Mouse (Mus musculus): ENCODE results near the gene Apba3. TPM values are rescaled to one million over a fixed set of nuclear protein-coding genes. Genes with fewer than 3 reads are reported as not detected.

Gene Apba3
- polyA plus RNA-seq, 1 experiment from 2014 or later, result 31.2 TPM

- DNase-seq (ENCODE audit: low spot score, missing footprints) (no peak), ATAC-seq (ENCODE audit: low FRiP score) (no peak)
- Histone ChIP-seq H3K4me2 (peak overlapping the region; percentile 73), H3K4me3 (ENCODE audit: low read depth, low read length) (no peak overlapping the region), H3K9ac (ENCODE audit: low read length) (peak overlapping the region; percentile 88), H3K27ac (ENCODE audit: low read depth, low read length) (no peak overlapping the region), H3K9me3 (ENCODE audit: control insufficient read depth, low read length) (no peaks in the 10 kb centered on the region), H3K4me1 (ENCODE audit: control insufficient read depth, insufficient read depth, low read length) (peaks cover 17% of the 10 kb centered on the region), H3K36me3 (ENCODE audit: control insufficient read depth, insufficient read depth, low read length) (peaks cover 9% of the 10 kb centered on the region), H3K27me3 (ENCODE audit: control insufficient read depth, insufficient read depth, low read length) (no peaks in the 10 kb centered on the region)
- 96% methylated on average over 8 of the region's 8 CpGs for WGBS
Observed at GRCm38 (mm10) chr10:81265540-81265939, 1.2 kb upstream of the Apba3 start.

DNA sequence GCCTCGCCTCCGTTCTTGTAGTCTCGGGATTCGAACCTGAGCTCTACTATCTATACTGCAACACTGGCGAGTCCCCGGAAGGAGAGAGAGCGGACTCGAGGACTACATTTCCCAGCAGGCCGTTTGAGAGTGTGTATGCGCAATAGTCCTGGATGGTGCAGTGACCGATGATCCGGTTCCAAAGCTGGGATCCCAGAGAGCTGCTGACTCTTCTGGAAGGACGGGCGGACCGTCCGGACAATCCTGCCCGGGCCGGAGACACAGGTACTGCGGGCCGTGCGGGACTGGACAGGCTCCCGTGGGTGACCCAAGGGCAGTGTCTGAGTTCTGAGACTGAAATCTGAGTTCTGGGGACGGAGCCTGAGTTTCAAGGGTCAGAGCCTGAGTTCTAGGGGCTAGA is 1.3 kb downstream of the Apba3 start:
- Histone ChIP-seq H3K4me2 (peak overlapping the region; percentile 67), H3K27me3 (ENCODE audit: control insufficient read depth, insufficient read depth, low read length) (no peaks in the 10 kb centered on the region), H3K27ac (ENCODE audit: low read depth, low read length) (no peak overlapping the region), H3K4me1 (ENCODE audit: control insufficient read depth, insufficient read depth, low read length) (peaks cover 17% of the 10 kb centered on the region), H3K9ac (ENCODE audit: low read length) (peak overlapping the region; percentile 83), H3K4me3 (ENCODE audit: low read depth, low read length) (peak overlapping the region; percentile 62), H3K36me3 (ENCODE audit: control insufficient read depth, insufficient read depth, low read length) (peaks cover 12% of the 10 kb centered on the region), H3K9me3 (ENCODE audit: control insufficient read depth, low read length) (no peaks in the 10 kb centered on the region)
- 3% methylated on average over 23 of the region's 23 CpGs for WGBS
- DNase-seq (ENCODE audit: low spot score, missing footprints) (peak; percentile 97), ATAC-seq (ENCODE audit: low FRiP score) (peak; percentile 38)

GRCm38 (mm10) chr10:81268643-81269412 is 2.1 kb downstream of the Apba3 start:
- ATAC-seq (ENCODE audit: low FRiP score) (no peak), DNase-seq (ENCODE audit: low spot score, missing footprints) (no peak)
- Histone ChIP-seq H3K4me2 (peak overlapping the region; percentile 67), H3K36me3 (ENCODE audit: control insufficient read depth, insufficient read depth, low read length) (peaks cover 17% of the 10 kb centered on the region), H3K4me3 (ENCODE audit: low read depth, low read length) (peak overlapping the region; percentile 62), H3K27ac (ENCODE audit: low read depth, low read length) (no peak overlapping the region), H3K27me3 (ENCODE audit: control insufficient read depth, insufficient read depth, low read length) (no peaks in the 10 kb centered on the region), H3K9me3 (ENCODE audit: control insufficient read depth, low read length) (no peaks in the 10 kb centered on the region), H3K4me1 (ENCODE audit: control insufficient read depth, insufficient read depth, low read length) (peaks cover 17% of the 10 kb centered on the region), H3K9ac (ENCODE audit: low read length) (peak overlapping the region; percentile 83)
- WGBS, result 84% methylated on average over 16 of the region's 16 CpGs

GRCm38 (mm10) chr10:81272356-81272755 is 5.6 kb downstream of the Apba3 start:
- ATAC-seq (ENCODE audit: low FRiP score) (no peak), DNase-seq (ENCODE audit: low spot score, missing footprints) (no peak)
- Histone ChIP-seq H3K36me3 (ENCODE audit: control insufficient read depth, insufficient read depth, low read length) (peaks cover 8% of the 10 kb centered on the region), H3K4me3 (ENCODE audit: low read depth, low read length) (no peak overlapping the region), H3K9me3 (ENCODE audit: control insufficient read depth, low read length) (no peaks in the 10 kb centered on the region), H3K27ac (ENCODE audit: low read depth, low read length) (no peak overlapping the region), H3K9ac (ENCODE audit: low read length) (no peak overlapping the region), H3K4me1 (ENCODE audit: control insufficient read depth, insufficient read depth, low read length) (peaks cover 9% of the 10 kb centered on the region), H3K4me2 (no peak overlapping the region), H3K27me3 (ENCODE audit: control insufficient read depth, insufficient read depth, low read length) (no peaks in the 10 kb centered on the region)
- 94% methylated on average over 21 of the region's 21 CpGs for WGBS

DNA sequence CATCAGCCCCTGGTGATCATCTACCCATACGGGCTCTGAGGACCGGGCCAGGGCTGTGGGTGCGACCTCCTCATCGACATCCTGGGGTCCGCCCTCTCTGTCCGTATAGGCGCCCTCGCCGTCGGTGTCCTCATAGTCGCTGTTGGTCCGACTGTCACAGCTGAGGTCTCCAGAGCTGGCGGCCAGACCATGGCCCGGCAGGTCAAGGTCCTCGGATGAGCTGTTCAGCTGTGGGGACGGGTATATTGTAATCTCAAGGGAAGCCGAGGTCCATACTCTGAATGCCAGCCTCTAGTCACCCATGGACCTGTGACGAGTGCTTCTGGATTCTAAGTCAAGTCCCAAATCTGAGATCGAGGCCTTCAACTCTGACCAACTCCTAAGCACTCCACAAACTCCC is 7.1 kb downstream of the Apba3 start:
- H3K27ac ChIP-seq (ENCODE audit: low read depth, low read length), result no peak overlapping the region
- DNase-seq (ENCODE audit: low spot score, missing footprints), result no peak
- no peak overlapping the region for H3K4me3 ChIP-seq (ENCODE audit: low read depth, low read length)
- no peak for ATAC-seq (ENCODE audit: low FRiP score)
- no peak overlapping the region for H3K4me2 ChIP-seq
- 96% methylated on average over 19 of the region's 19 CpGs for WGBS
- peaks cover 8% of the 10 kb centered on the region for H3K36me3 ChIP-seq (ENCODE audit: control insufficient read depth, insufficient read depth, low read length)
- no peaks in the 10 kb centered on the region for H3K27me3 ChIP-seq (ENCODE audit: control insufficient read depth, insufficient read depth, low read length)
- no peaks in the 10 kb centered on the region for H3K9me3 ChIP-seq (ENCODE audit: control insufficient read depth, low read length)
- H3K4me1 ChIP-seq (ENCODE audit: control insufficient read depth, insufficient read depth, low read length), result peaks cover 4% of the 10 kb centered on the region
- H3K9ac ChIP-seq (ENCODE audit: low read length), result no peak overlapping the region

- Histone ChIP-seq H3K9me3 (ENCODE audit: control insufficient read depth, low read length) (no peaks in the 10 kb centered on the region), H3K36me3 (ENCODE audit: control insufficient read depth, insufficient read depth, low read length) (peaks cover 4% of the 10 kb centered on the region), H3K4me3 (ENCODE audit: low read depth, low read length) (no peak overlapping the region), H3K27me3 (ENCODE audit: control insufficient read depth, insufficient read depth, low read length) (no peaks in the 10 kb centered on the region), H3K9ac (ENCODE audit: low read length) (no peak overlapping the region), H3K27ac (ENCODE audit: low read depth, low read length) (no peak overlapping the region), H3K4me1 (ENCODE audit: control insufficient read depth, insufficient read depth, low read length) (no peaks in the 10 kb centered on the region), H3K4me2 (no peak overlapping the region)
- ATAC-seq (ENCODE audit: low FRiP score), result no peak
- no peak for DNase-seq (ENCODE audit: low spot score, missing footprints)
- 78% methylated on average over 22 of the region's 22 CpGs for WGBS
Observed at GRCm38 (mm10) chr10:81277676-81278075, 10.9 kb downstream of the Apba3 start.

DNA sequence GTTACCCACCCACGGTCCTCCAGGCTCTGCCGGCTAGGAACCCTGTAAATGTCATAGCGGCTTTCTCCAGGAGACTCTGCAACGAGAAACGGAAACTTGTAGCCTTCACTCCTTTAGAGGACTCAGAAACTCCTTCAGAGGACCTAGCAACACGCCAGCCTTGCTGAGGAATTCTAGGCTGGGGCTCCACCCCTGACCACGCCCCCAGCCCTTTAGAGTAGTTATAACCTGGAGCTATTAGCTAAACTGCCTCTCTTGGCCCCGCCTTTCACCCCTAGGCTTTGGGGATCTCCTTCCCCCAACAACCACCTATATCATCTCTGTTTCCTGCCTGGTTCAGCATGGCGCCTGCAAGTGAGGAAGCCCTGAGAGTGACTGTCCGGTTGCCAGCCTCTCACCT is 12.7 kb downstream of the Apba3 start:
- H3K4me3 ChIP-seq (ENCODE audit: low read depth, low read length), result no peak overlapping the region
- DNase-seq (ENCODE audit: low spot score, missing footprints) (no peak), ATAC-seq (ENCODE audit: low FRiP score) (no peak)
- H3K27ac ChIP-seq (ENCODE audit: low read depth, low read length), result no peak overlapping the region
- H3K36me3 ChIP-seq (ENCODE audit: control insufficient read depth, insufficient read depth, low read length), result no peaks in the 10 kb centered on the region
- H3K27me3 ChIP-seq (ENCODE audit: control insufficient read depth, insufficient read depth, low read length), result peaks cover 13% of the 10 kb centered on the region
- no peak overlapping the region for H3K9ac ChIP-seq (ENCODE audit: low read length)
- H3K4me1 ChIP-seq (ENCODE audit: control insufficient read depth, insufficient read depth, low read length), result no peaks in the 10 kb centered on the region
- H3K4me2 ChIP-seq, result no peak overlapping the region
- WGBS, result 48% methylated on average over 10 of the region's 10 CpGs
- no peaks in the 10 kb centered on the region for H3K9me3 ChIP-seq (ENCODE audit: control insufficient read depth, low read length)

GRCm38 (mm10) chr10:81284189-81284588 is 17.4 kb downstream of the Apba3 start:
- no peaks in the 10 kb centered on the region for H3K36me3 ChIP-seq (ENCODE audit: control insufficient read depth, insufficient read depth, low read length)
- H3K4me2 ChIP-seq, result no peak overlapping the region
- WGBS, result 60% methylated on average over 6 of the region's 6 CpGs
- ATAC-seq (ENCODE audit: low FRiP score) (no peak), DNase-seq (ENCODE audit: low spot score, missing footprints) (no peak)
- no peaks in the 10 kb centered on the region for H3K9me3 ChIP-seq (ENCODE audit: control insufficient read depth, low read length)
- H3K9ac ChIP-seq (ENCODE audit: low read length), result no peak overlapping the region
- H3K27me3 ChIP-seq (ENCODE audit: control insufficient read depth, insufficient read depth, low read length), result peaks cover 20% of the 10 kb centered on the region
- H3K4me3 ChIP-seq (ENCODE audit: low read depth, low read length), result no peak overlapping the region
- H3K4me1 ChIP-seq (ENCODE audit: control insufficient read depth, insufficient read depth, low read length), result peaks cover 5% of the 10 kb centered on the region
- no peak overlapping the region for H3K27ac ChIP-seq (ENCODE audit: low read depth, low read length)

DNA sequence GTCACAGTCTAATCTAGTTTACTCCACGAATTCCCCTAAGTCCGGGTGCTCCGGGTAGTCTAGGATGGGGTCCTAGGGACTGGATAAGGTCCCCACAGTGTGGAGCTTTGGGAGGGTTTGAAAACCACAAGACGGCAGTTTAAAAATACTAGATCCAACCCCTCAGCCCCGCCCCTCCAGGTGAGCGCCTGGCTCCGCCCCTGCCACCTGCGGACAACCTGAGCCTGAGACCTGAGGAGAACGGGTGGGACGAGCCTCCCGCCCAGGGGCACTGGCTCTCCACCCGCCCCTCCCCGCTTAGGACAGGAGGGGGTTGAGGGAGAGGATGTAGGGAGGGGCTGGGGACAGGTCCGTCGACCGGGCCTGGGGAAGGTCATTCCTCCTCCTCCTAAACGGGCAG is 18.0 kb downstream of the Apba3 start:
- Histone ChIP-seq H3K36me3 (ENCODE audit: control insufficient read depth, insufficient read depth, low read length) (no peaks in the 10 kb centered on the region), H3K9ac (ENCODE audit: low read length) (no peak overlapping the region), H3K27ac (ENCODE audit: low read depth, low read length) (no peak overlapping the region), H3K27me3 (ENCODE audit: control insufficient read depth, insufficient read depth, low read length) (peaks cover 24% of the 10 kb centered on the region), H3K4me3 (ENCODE audit: low read depth, low read length) (no peak overlapping the region; the same call in 1 of the 2 replicates), H3K9me3 (ENCODE audit: control insufficient read depth, low read length) (no peaks in the 10 kb centered on the region), H3K4me2 (peak overlapping the region; percentile 69), H3K4me1 (ENCODE audit: control insufficient read depth, insufficient read depth, low read length) (peaks cover 5% of the 10 kb centered on the region)
- ATAC-seq (ENCODE audit: low FRiP score), result no peak
- WGBS, result 15% methylated on average over 17 of the region's 17 CpGs
- no peak for DNase-seq (ENCODE audit: low spot score, missing footprints)

All from midbrain, embryonic 11.5 days (tissue).